Mouse (Mus musculus) C2C12 (cell line): ENCODE results near the gene Fitm1.

Experiments used
- CTCF ChIP-seq: IDR thresholded peaks from one replicate; pipeline ENCODE4 v1.5.1; 2011; ENCODE audit not compliant: control insufficient read depth, insufficient read depth, insufficient read length
- FOSL1 ChIP-seq: IDR thresholded peaks from one replicate; pipeline ENCODE4 v1.8.0; 2011; ENCODE audit warnings: mild to moderate bottlenecking, low read length; ENCODE audit not compliant: poor library complexity, insufficient read depth, severe bottlenecking
- MAX ChIP-seq: IDR thresholded peaks from one replicate; pipeline ENCODE4 v1.6.1; 2011; ENCODE audit warnings: mild to moderate bottlenecking, control low read depth
- MYOD1 ChIP-seq: IDR thresholded peaks from one replicate; pipeline ENCODE4 v1.6.1; 2011; ENCODE audit warnings: low read depth; ENCODE audit not compliant: control insufficient read depth, insufficient read length
- MYOG ChIP-seq: IDR thresholded peaks from one replicate; pipeline ENCODE4 v1.6.1; 2011; ENCODE audit not compliant: control insufficient read depth, insufficient read length; ENCODE audit errors: extremely low read depth
- USF1 ChIP-seq: IDR thresholded peaks from one replicate; pipeline ENCODE4 v1.6.1; 2011; ENCODE audit warnings: low read depth, mild to moderate bottlenecking, control low read depth, moderate library complexity

DNA sequence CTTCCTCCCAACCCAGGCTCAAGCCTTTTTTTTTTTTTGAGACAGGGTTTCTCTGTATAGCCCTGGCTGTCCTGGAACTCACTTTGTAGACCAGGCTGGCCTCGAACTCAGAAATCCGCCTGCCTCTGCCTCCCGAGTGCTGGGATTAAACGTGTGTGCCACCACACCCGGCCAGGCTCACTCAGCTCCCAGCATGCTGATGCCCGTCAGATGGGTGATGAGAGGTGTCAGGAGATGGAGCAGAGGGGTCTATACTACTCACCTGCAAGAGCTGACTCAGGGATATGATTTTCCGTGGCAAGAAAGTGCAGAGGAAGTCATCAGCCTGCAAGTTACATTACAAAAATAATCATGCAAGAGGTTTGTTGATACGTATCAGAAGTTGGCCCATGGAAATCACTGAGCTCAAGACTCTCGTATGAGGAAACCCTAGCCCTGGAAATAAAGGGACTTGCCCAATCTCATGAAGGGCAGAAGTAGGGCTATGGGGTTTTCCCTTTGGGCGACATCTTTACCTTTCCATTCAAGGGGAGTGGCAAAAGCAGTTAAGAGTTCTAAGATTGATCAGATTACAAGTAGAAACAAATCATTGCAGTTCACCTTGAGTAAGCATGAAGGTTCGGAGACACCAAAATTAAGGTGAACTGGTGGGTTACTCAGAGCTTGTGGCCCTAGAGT is 14.5 kb downstream of the Fitm1 start:
- no peak for TF ChIP-seq FOSL1
- TF ChIP-seq CTCF = no peak
- no peak for TF ChIP-seq MYOD1
- TF ChIP-seq USF1 = no peak
- no peak for TF ChIP-seq MYOG
- TF ChIP-seq MAX = no peak
